In the genomic region with DNA sequence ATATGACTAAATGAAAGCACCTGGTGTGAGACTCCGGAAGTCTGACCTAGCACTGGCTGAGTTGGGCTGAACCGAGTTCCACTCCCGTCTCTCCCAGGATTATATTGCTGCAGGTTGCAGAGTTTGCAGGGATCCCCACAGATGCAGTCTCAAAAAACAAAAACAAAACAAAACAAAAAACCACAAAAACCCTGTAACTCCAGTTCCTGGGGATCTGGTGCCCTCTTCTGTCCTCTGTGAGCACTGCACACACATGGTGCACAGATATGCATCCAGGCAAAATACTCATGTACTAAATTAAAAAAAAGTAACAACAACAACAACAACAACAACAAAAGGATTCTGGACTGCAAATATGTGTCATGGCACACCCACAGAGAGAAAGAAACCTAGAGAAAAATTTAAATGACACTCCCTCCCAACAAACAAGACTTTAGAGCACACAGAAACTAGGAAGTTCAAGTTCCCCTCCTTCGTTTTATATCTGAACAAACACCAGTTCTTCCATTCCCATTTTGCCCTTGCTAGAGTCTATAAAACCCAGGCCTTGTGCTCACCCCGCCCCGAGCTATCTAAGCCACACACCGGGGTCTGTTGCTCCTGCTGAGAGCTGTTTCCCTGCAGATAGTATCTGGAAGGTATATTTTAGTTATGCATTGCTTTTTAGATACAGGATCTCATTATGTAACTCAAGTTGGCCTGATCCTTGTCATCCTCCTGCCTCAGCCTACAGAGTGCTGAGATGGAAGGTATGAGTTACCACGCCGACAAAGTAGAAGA, we compare ENCODE assay signal across 10 mouse cellular contexts. TPM values are rescaled to one million over a fixed set of nuclear protein-coding genes. Genes with fewer than 3 reads are reported as not detected.
DNase-seq lines count a peak whose midpoint lies in the region; ATAC-seq and TF ChIP-seq lines count a peak whose summit lies in the region.
"Had no signal": no experiment of that assay in that cellular context is flagged by ENCODE, and none has a peak within 500 bp of the region (broad histone marks: within the 10 kb centered on the region; RNA-seq: fewer than 3 reads in every experiment).

No protein-coding gene starts in this region.

- WGBS in hindbrain, postnatal 0 days, result 97% methylated on average over 9 of the region's 9 CpGs
- WGBS in hindbrain, embryonic 10.5 days, result 94% methylated on average over 9 of the region's 9 CpGs
- 64% methylated on average over 9 of the region's 9 CpGs for WGBS in liver, embryonic 14.5 days (ENCODE audit: insufficient replicate concordance)

- H3K9me3 ChIP-seq in hindbrain, postnatal 0 days (ENCODE audit: low read length), result no peaks in the 10 kb centered on the region
- H3K9me3 ChIP-seq in hindbrain, embryonic 10.5 days, result peaks cover 10% of the 10 kb centered on the region
- no peaks in the 10 kb centered on the region for H3K9me3 ChIP-seq in liver, embryonic 14.5 days (ENCODE audit: control insufficient read depth, low read length)

- peaks cover 49% of the 10 kb centered on the region for H3K36me3 ChIP-seq in hindbrain, postnatal 0 days (ENCODE audit: insufficient read depth, low read length)
- H3K36me3 ChIP-seq in hindbrain, embryonic 10.5 days, result peaks cover 98% of the 10 kb centered on the region
- H3K36me3 ChIP-seq in liver, embryonic 14.5 days (replicated peaks; ENCODE audit: control insufficient read depth, insufficient read depth, low read depth), result peaks cover 72% of the 10 kb centered on the region

- TF ChIP-seq EP300 in liver, embryonic 14.5 days (IDR thresholded peaks at IDR 0.05; ENCODE audit: low read depth), result peak; percentile 19; the same call in 1 of the 2 replicates

- no peak for ATAC-seq in hindbrain, postnatal 0 days
- peak; percentile 47; the same call in 1 of the 2 replicates for ATAC-seq in liver, embryonic 14.5 days (ENCODE audit: insufficient read depth)

- peak; percentile 45 for DNase-seq in hindbrain, postnatal 0 days (ENCODE audit: low spot score)
- no peak for DNase-seq in hindbrain, embryonic 10.5 days (ENCODE audit: low spot score)
- DNase-seq in 416B (ENCODE audit: low read depth) (peak; percentile 64), MEL-GATA-1-ER (ENCODE audit: extremely low read depth, low read depth) (peak; percentile 57)
- DNase-seq in liver, embryonic 14.5 days (ENCODE audit: low read depth in 3 of 3, low spot score in 3 of 3), result no peak
- no peak for DNase-seq in ovary, postnatal 14 days (ENCODE audit: low spot score)
- DNase-seq in urinary bladder, adult 18-20 months (ENCODE audit: low spot score in 2 of 2), result no peak
- DNase-seq in kidney, adult 8-10 months, result no peak

- H3K4me3 ChIP-seq in hindbrain, postnatal 0 days (ENCODE audit: low read length), result no peak overlapping the region
- no peak overlapping the region for H3K4me3 ChIP-seq in hindbrain, embryonic 10.5 days
- H3K4me3 ChIP-seq in liver, embryonic 14.5 days (ENCODE audit: insufficient read depth in 1 of 2, low read depth in 2 of 2, low read length in 2 of 2), result no peak overlapping the region
- H3K4me3 ChIP-seq: hindbrain, embryonic 12.5 days had no signal

- H3K27me3 ChIP-seq in hindbrain, postnatal 0 days (ENCODE audit: insufficient read depth, low read length), result no peaks in the 10 kb centered on the region
- no peaks in the 10 kb centered on the region for H3K27me3 ChIP-seq in hindbrain, embryonic 10.5 days (ENCODE audit: insufficient read depth, poor library complexity, severe bottlenecking)
- H3K27me3 ChIP-seq in liver, embryonic 14.5 days (ENCODE audit: control insufficient read depth, insufficient read depth, low read length), result no peaks in the 10 kb centered on the region
- H3K27me3 ChIP-seq: hindbrain, embryonic 12.5 days had no signal

- no peak overlapping the region for H3K4me2 ChIP-seq in hindbrain, postnatal 0 days (ENCODE audit: low read depth, low read length)
- H3K4me2 ChIP-seq in liver, embryonic 14.5 days (ENCODE audit: low read depth), result no peak overlapping the region
- H3K4me2 ChIP-seq: hindbrain, embryonic 12.5 days had no signal

- no peak overlapping the region for H3K27ac ChIP-seq in hindbrain, postnatal 0 days
- no peak overlapping the region for H3K27ac ChIP-seq in hindbrain, embryonic 10.5 days
- H3K27ac ChIP-seq in liver, embryonic 14.5 days, result no peak overlapping the region
- H3K27ac ChIP-seq: hindbrain, embryonic 12.5 days; macrophage had no signal

- peak; percentile 76 for TF ChIP-seq CTCF in hindbrain, postnatal 0 days (IDR thresholded peaks at IDR 0.05; ENCODE audit: low read depth)
- peak; percentile 68 for TF ChIP-seq CTCF in liver, embryonic 14.5 days (IDR thresholded peaks at IDR 0.05; ENCODE audit: low read depth)

- no peaks in the 10 kb centered on the region for H3K4me1 ChIP-seq in hindbrain, postnatal 0 days (ENCODE audit: insufficient read depth, low read length)
- no peaks in the 10 kb centered on the region for H3K4me1 ChIP-seq in hindbrain, embryonic 10.5 days (replicated peaks)
- H3K4me1 ChIP-seq in liver, embryonic 14.5 days (replicated peaks; ENCODE audit: control insufficient read depth in 2 of 2, insufficient read depth in 2 of 2, low read length in 1 of 2), result peaks cover 0 to 3% of the 10 kb centered on the region in 2 experiments; a peak in 1 of 4 replicates
- H3K4me1 ChIP-seq: hindbrain, embryonic 12.5 days had no signal

- no peak overlapping the region for H3K9ac ChIP-seq in hindbrain, postnatal 0 days (replicated peaks; ENCODE audit: low read length)
- no peak overlapping the region for H3K9ac ChIP-seq in liver, embryonic 14.5 days (replicated peaks)
- H3K9ac ChIP-seq: hindbrain, embryonic 12.5 days had no signal

RNA-seq across cellular contexts. Expression of gene Polg2, which starts 9.0 kb away (rescaled TPM):
- 8.3 and 12.9 TPM in 2 replicates for total RNA-seq in hindbrain, postnatal 0 days (2014; rRNA removed)
- 9.5 and 11.4 TPM in 2 replicates for polyA plus RNA-seq in hindbrain, postnatal 0 days (2015; fragmentation: Nextera tagmentation; extraction: Ambion mirVana)
- polyA plus RNA-seq in hindbrain, embryonic 10.5 days (2016; fragmentation: Nextera tagmentation; extraction: Ambion mirVana), result 8.1 and 10.1 TPM in 2 replicates
- 2.7 and 3.8 TPM in 2 replicates for polyA plus RNA-seq in liver, embryonic 14.5 days (2012; rRNA removed)
- polyA plus RNA-seq in liver, embryonic 14.5 days (2014; fragmentation: Nextera tagmentation; extraction: Ambion mirVana), result 4.4 and 5.0 TPM in 2 replicates

RNA-seq across cellular contexts. Expression of gene Ddx5, which starts 18.6 kb away (rescaled TPM):
- 288 and 416 TPM in 2 replicates for total RNA-seq in hindbrain, postnatal 0 days (2014; rRNA removed)
- 272 and 274 TPM in 2 replicates for polyA plus RNA-seq in hindbrain, postnatal 0 days (2015; fragmentation: Nextera tagmentation; extraction: Ambion mirVana)
- polyA plus RNA-seq in hindbrain, embryonic 10.5 days (2016; fragmentation: Nextera tagmentation; extraction: Ambion mirVana), result 285 and 301 TPM in 2 replicates
- polyA plus RNA-seq in liver, embryonic 14.5 days (2012; rRNA removed), result 87.2 and 138 TPM in 2 replicates
- 122 and 130 TPM in 2 replicates for polyA plus RNA-seq in liver, embryonic 14.5 days (2014; fragmentation: Nextera tagmentation; extraction: Ambion mirVana)

RNA-seq across cellular contexts. Expression of gene Cep95, which starts 18.7 kb away (rescaled TPM):
- 2.6 and 9.0 TPM in 2 replicates for total RNA-seq in hindbrain, postnatal 0 days (2014; rRNA removed)
- polyA plus RNA-seq in hindbrain, postnatal 0 days (2015; fragmentation: Nextera tagmentation; extraction: Ambion mirVana), result 7.2 and 8.7 TPM in 2 replicates
- polyA plus RNA-seq in hindbrain, embryonic 10.5 days (2016; fragmentation: Nextera tagmentation; extraction: Ambion mirVana), result 14.8 and 20.2 TPM in 2 replicates
- 4.0 and 9.9 TPM in 2 replicates for polyA plus RNA-seq in liver, embryonic 14.5 days (2012; rRNA removed)
- polyA plus RNA-seq in liver, embryonic 14.5 days (2014; fragmentation: Nextera tagmentation; extraction: Ambion mirVana), result 6.1 and 6.6 TPM in 2 replicates

RNA-seq across cellular contexts. Expression of gene Milr1, which starts 19.4 kb away (rescaled TPM):
- total RNA-seq in hindbrain, postnatal 0 days (2014; rRNA removed), result 0.40 TPM in 1 of 2 replicates, not detected in the other
- polyA plus RNA-seq in hindbrain, postnatal 0 days (2015; fragmentation: Nextera tagmentation; extraction: Ambion mirVana), result 0.56 and 0.72 TPM in 2 replicates
- 0.93 and 1.6 TPM in 2 replicates for polyA plus RNA-seq in hindbrain, embryonic 10.5 days (2016; fragmentation: Nextera tagmentation; extraction: Ambion mirVana)
- 1.00 and 2.2 TPM in 2 replicates for polyA plus RNA-seq in liver, embryonic 14.5 days (2012; rRNA removed)
- polyA plus RNA-seq in liver, embryonic 14.5 days (2014; fragmentation: Nextera tagmentation; extraction: Ambion mirVana), result 2.2 and 3.0 TPM in 2 replicates

RNA-seq across cellular contexts. Expression of gene Pecam1, which starts 20.0 kb away (rescaled TPM):
- total RNA-seq in hindbrain, postnatal 0 days (2014; rRNA removed), result 19.2 and 20.1 TPM in 2 replicates
- polyA plus RNA-seq in hindbrain, postnatal 0 days (2015; fragmentation: Nextera tagmentation; extraction: Ambion mirVana), result 10.9 and 11.2 TPM in 2 replicates
- polyA plus RNA-seq in hindbrain, embryonic 10.5 days (2016; fragmentation: Nextera tagmentation; extraction: Ambion mirVana), result 17.3 and 18.3 TPM in 2 replicates
- polyA plus RNA-seq in liver, embryonic 14.5 days (2012; rRNA removed), result 4.6 and 6.3 TPM in 2 replicates
- 5.5 and 6.1 TPM in 2 replicates for polyA plus RNA-seq in liver, embryonic 14.5 days (2014; fragmentation: Nextera tagmentation; extraction: Ambion mirVana)

Comparison
In these comparisons a context has a peak if more than half of its experiments do, and no peak if none do; other contexts are left out.
1. DNase-seq: peak in hindbrain, postnatal 0 days (single experiment), 416B (single experiment) and MEL-GATA-1-ER (single experiment); none in hindbrain, embryonic 10.5 days (single experiment), liver, embryonic 14.5 days (0 of 3), ovary, postnatal 14 days (single experiment), urinary bladder, adult 18-20 months (0 of 2) and kidney, adult 8-10 months (0 of 2).